Mouse (Mus musculus): ENCODE data around the gene Cdk5r2. TPM values are rescaled to one million over a fixed set of nuclear protein-coding genes. Genes with fewer than 3 reads are reported as not detected.

The Cdk5r2 gene
- polyA plus RNA-seq, 1 experiment: 0.28 TPM

DNA sequence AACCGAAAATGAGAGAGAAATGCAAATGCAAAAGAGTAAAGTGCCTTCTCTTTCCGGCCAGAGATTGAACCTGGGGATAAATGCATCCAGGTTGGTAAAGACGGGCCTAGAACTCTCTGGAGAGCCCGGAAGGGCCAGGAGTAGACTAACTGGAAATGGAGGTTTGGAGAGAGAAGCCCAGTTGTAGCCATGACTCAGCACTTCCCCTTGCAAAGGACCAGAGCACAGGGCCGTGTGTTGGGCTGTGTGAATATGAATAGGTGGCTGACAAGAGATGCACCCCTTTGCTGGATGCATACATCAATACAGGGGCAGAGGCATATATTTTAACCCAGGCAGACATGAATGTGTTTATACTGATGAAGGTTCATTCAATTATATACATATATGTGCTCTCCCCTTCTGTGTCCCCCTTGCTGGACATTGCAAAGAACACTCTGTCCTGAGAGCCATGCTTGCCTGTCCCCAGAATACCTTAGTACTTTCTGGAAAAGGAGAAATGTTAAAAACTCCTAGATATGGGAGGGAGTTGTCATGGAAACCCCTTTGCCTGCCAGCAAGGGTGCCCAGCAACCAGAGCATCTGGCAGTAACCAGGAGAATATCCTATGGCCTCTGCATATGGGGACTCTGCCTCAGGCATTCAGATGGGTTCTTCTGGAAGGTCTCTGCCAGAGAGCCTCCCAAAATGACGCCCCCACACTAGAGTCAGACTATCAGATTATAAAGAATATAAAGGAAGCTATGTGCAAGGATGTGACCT, 4.7 kb downstream of the Cdk5r2 start:
- Histone ChIP-seq H3K27ac (ENCODE audit: insufficient read depth, low read length) (no peak overlapping the region), H3K9ac (ENCODE audit: low read depth, poor library complexity, severe bottlenecking) (0 out of 2 replicates have a peak overlapping the region, but pooled peaks have one; percentile 26), H3K4me1 (ENCODE audit: control insufficient read depth, insufficient read depth, low read length) (peaks cover 5% of the 10 kb centered on the region), H3K36me3 (ENCODE audit: control insufficient read depth, insufficient read depth, low read length, poor library complexity, severe bottlenecking) (no peaks in the 10 kb centered on the region), H3K27me3 (ENCODE audit: control insufficient read depth, insufficient read depth, low read length, poor library complexity, severe bottlenecking) (peaks cover 15% of the 10 kb centered on the region), H3K4me3 (ENCODE audit: low read depth, low read length) (no peak overlapping the region), H3K9me3 (replicated peaks; ENCODE audit: control insufficient read depth, insufficient read depth, low read length, poor library complexity, severe bottlenecking) (no peaks in the 10 kb centered on the region)
- TF ChIP-seq CTCF (IDR thresholded peaks at IDR 0.05; ENCODE audit: low read depth, low read length): no peak
- TF ChIP-seq POLR2A (IDR thresholded peaks at IDR 0.05; ENCODE audit: insufficient read depth, low read length): no peak
- TF ChIP-seq EP300 (IDR thresholded peaks at IDR 0.05; ENCODE audit: insufficient read depth, low read depth, low read length): no peak

- H3K4me3 ChIP-seq (ENCODE audit: low read depth, low read length): no peak overlapping the region
- no peaks in the 10 kb centered on the region for H3K9me3 ChIP-seq (replicated peaks; ENCODE audit: control insufficient read depth, insufficient read depth, low read length, poor library complexity, severe bottlenecking)
- no peaks in the 10 kb centered on the region for H3K27me3 ChIP-seq (ENCODE audit: control insufficient read depth, insufficient read depth, low read length, poor library complexity, severe bottlenecking)
- peaks cover 5% of the 10 kb centered on the region for H3K4me1 ChIP-seq (ENCODE audit: control insufficient read depth, insufficient read depth, low read length)
- no peak for TF ChIP-seq EP300 (IDR thresholded peaks at IDR 0.05; ENCODE audit: insufficient read depth, low read depth, low read length)
- TF ChIP-seq CTCF (IDR thresholded peaks at IDR 0.05; ENCODE audit: low read depth, low read length): peak; percentile 48
- no peaks in the 10 kb centered on the region for H3K36me3 ChIP-seq (ENCODE audit: control insufficient read depth, insufficient read depth, low read length, poor library complexity, severe bottlenecking)
- H3K9ac ChIP-seq (ENCODE audit: low read depth, poor library complexity, severe bottlenecking): no peak overlapping the region
- H3K27ac ChIP-seq (ENCODE audit: insufficient read depth, low read length): no peak overlapping the region
These were observed 7.0 kb downstream of the Cdk5r2 start for GRCm38 (mm10) chr1:74861783-74862182.

DNA sequence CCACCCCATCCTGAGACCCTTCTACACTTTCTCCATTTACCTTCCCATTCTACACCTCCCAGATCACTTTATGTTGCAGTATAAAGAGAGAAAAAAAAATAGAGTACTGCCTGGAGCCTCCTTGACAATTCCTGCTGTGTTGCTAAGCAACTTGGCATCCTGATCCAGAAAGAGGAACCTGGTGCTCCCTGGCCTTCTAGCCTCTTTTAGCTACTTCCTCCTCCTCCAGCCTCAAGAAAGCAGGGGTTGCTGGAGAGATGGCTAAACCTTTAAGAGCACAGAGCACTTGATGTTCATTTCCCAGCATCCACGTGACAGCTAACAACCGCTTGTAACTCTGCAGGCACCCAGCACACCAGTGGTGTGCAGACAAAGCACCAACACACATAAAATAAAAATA, 17.5 kb downstream of the Cdk5r2 start:
- TF ChIP-seq CTCF (IDR thresholded peaks at IDR 0.05; ENCODE audit: low read depth, low read length) (no peak), POLR2A (IDR thresholded peaks at IDR 0.05; ENCODE audit: insufficient read depth, low read length) (no peak), EP300 (IDR thresholded peaks at IDR 0.05; ENCODE audit: insufficient read depth, low read depth, low read length) (no peak)
- no peaks in the 10 kb centered on the region for H3K4me1 ChIP-seq (ENCODE audit: control insufficient read depth, insufficient read depth, low read length)

DNA sequence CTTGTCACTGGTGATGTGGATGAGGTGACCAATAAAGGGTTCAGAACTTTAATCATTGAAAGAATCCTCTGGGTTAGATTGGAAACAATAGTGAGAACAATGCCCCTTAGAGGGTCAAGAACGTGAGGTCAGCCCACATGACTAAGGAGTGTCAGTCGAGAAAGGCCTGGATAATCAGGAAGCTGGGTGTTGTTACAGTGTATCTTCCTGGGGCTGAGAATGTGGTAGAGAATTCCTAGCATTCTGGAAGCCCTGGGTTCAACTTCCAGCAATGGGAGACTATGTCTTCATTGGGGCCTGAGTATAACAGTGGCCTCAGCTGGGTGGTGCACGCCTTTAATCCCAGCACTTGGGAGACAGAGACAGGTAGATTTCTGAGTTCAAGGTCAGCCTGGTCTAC, 22.5 kb downstream of the Cdk5r2 start:
- Histone ChIP-seq H3K27ac (ENCODE audit: insufficient read depth, low read length) (no peak overlapping the region), H3K9me3 (replicated peaks; ENCODE audit: control insufficient read depth, insufficient read depth, low read length, poor library complexity, severe bottlenecking) (no peaks in the 10 kb centered on the region), H3K27me3 (ENCODE audit: control insufficient read depth, insufficient read depth, low read length, poor library complexity, severe bottlenecking) (peaks cover 6% of the 10 kb centered on the region), H3K9ac (ENCODE audit: low read depth, poor library complexity, severe bottlenecking) (no peak overlapping the region), H3K36me3 (ENCODE audit: control insufficient read depth, insufficient read depth, low read length, poor library complexity, severe bottlenecking) (no peaks in the 10 kb centered on the region), H3K4me3 (ENCODE audit: low read depth, low read length) (no peak overlapping the region), H3K4me1 (ENCODE audit: control insufficient read depth, insufficient read depth, low read length) (no peaks in the 10 kb centered on the region)
- TF ChIP-seq CTCF (IDR thresholded peaks at IDR 0.05; ENCODE audit: low read depth, low read length) (no peak), POLR2A (IDR thresholded peaks at IDR 0.05; ENCODE audit: insufficient read depth, low read length) (no peak), EP300 (IDR thresholded peaks at IDR 0.05; ENCODE audit: insufficient read depth, low read depth, low read length) (no peak)

More for the DNA sequence above, 17.5 kb downstream of the Cdk5r2 start:
- Histone ChIP-seq H3K36me3 (ENCODE audit: control insufficient read depth, insufficient read depth, low read length, poor library complexity, severe bottlenecking) (no peaks in the 10 kb centered on the region), H3K27ac (ENCODE audit: insufficient read depth, low read length) (no peak overlapping the region), H3K4me3 (ENCODE audit: low read depth, low read length) (no peak overlapping the region), H3K9me3 (replicated peaks; ENCODE audit: control insufficient read depth, insufficient read depth, low read length, poor library complexity, severe bottlenecking) (no peaks in the 10 kb centered on the region), H3K27me3 (ENCODE audit: control insufficient read depth, insufficient read depth, low read length, poor library complexity, severe bottlenecking) (no peaks in the 10 kb centered on the region), H3K9ac (ENCODE audit: low read depth, poor library complexity, severe bottlenecking) (no peak overlapping the region)

- Histone ChIP-seq H3K27ac (ENCODE audit: insufficient read depth, low read length) (no peak overlapping the region), H3K4me1 (ENCODE audit: control insufficient read depth, insufficient read depth, low read length) (no peaks in the 10 kb centered on the region), H3K27me3 (ENCODE audit: control insufficient read depth, insufficient read depth, low read length, poor library complexity, severe bottlenecking) (peaks cover 22% of the 10 kb centered on the region), H3K36me3 (ENCODE audit: control insufficient read depth, insufficient read depth, low read length, poor library complexity, severe bottlenecking) (no peaks in the 10 kb centered on the region), H3K4me3 (ENCODE audit: low read depth, low read length) (no peak overlapping the region), H3K9ac (ENCODE audit: low read depth, poor library complexity, severe bottlenecking) (no peak overlapping the region), H3K9me3 (replicated peaks; ENCODE audit: control insufficient read depth, insufficient read depth, low read length, poor library complexity, severe bottlenecking) (no peaks in the 10 kb centered on the region)
- TF ChIP-seq CTCF (IDR thresholded peaks at IDR 0.05; ENCODE audit: low read depth, low read length) (peak; percentile 95), EP300 (IDR thresholded peaks at IDR 0.05; ENCODE audit: insufficient read depth, low read depth, low read length) (no peak), POLR2A (IDR thresholded peaks at IDR 0.05; ENCODE audit: insufficient read depth, low read length) (no peak)
These were observed 26.1 kb downstream of the Cdk5r2 start for GRCm38 (mm10) chr1:74880785-74881360.
